Mouse (Mus musculus) hindbrain, postnatal 0 days (tissue): ENCODE data around the gene Ear6. TPM values are rescaled to one million over a fixed set of nuclear protein-coding genes. Genes with fewer than 3 reads are reported as not detected.

ENCODE experiments used
- ATAC-seq: fragments of 200-750 bp; cut with Nextera tagmentation; 2 replicates; pipeline ENCODE4 v1.8.0; 2017; ENCODE audit warnings: mild to moderate bottlenecking, moderate TSS enrichment, moderate library complexity
- DNase-seq: peaks from one replicate; pipeline ENCODE4 v3.0.0-alpha.2; 2015; ENCODE audit warnings: low spot score
- H3K27ac ChIP-seq: fragments of 300-500 bp; sonication (generic); 2 replicates; pipeline ENCODE4 v1.5.1; 2014; ENCODE audit warnings: mild to moderate bottlenecking
- H3K27me3 ChIP-seq: fragments of 300-500 bp; sonication (generic); 2 replicates; pipeline ENCODE4 v1.6.1; 2014; ENCODE audit warnings: low read length, mixed read lengths; ENCODE audit not compliant: insufficient read depth
- H3K36me3 ChIP-seq: fragments of 300-500 bp; sonication (generic); 2 replicates; pipeline ENCODE4 v1.6.1; 2014; ENCODE audit warnings: low read length, mixed read lengths; ENCODE audit not compliant: insufficient read depth
- H3K4me1 ChIP-seq: fragments of 300-500 bp; sonication (generic); 2 replicates; pipeline ENCODE4 v1.6.1; 2014; ENCODE audit warnings: antibody characterized with exemption, low read length, mixed read lengths; ENCODE audit not compliant: insufficient read depth
- H3K4me2 ChIP-seq: fragments of 300-500 bp; sonication (generic); 2 replicates; pipeline ENCODE4 v1.6.1; 2014; ENCODE audit warnings: low read depth, mild to moderate bottlenecking, low read length, moderate library complexity, mixed read lengths
- H3K4me3 ChIP-seq: fragments of 300-500 bp; sonication (generic); 2 replicates; pipeline ENCODE4 v1.5.1; 2014; ENCODE audit warnings: low read length
- H3K9ac ChIP-seq: fragments of 300-500 bp; sonication (generic); replicated peaks from 2 replicates; pipeline ENCODE4 v1.6.1; 2014; ENCODE audit warnings: mild to moderate bottlenecking, low read length, moderate library complexity, mixed read lengths
- H3K9me3 ChIP-seq: fragments of 300-500 bp; sonication (generic); 2 replicates; pipeline ENCODE4 v1.6.1; 2016; ENCODE audit warnings: low read length, mixed read lengths
- CTCF ChIP-seq: IDR thresholded peaks from 2 replicates; pipeline ENCODE4 v1.5.1; 2016; ENCODE audit warnings: antibody characterized with exemption, control low read depth, low read depth
- WGBS: fragments of 180-500 bp; shearing (Covaris S2); extraction: QIAGEN DNeasy Blood & Tissue Kit; methylation state at CpG from one replicate; pipeline ENCODE4 v1.1.7; 2014; 5-methylcytosine and 5-hydroxymethylcytosine counted together
- microRNA-seq, 2 experiments: library from miRNA; unstranded; fragments of <30 nt; microRNA quantifications; one replicate each; pipeline ENCODE4; 2016
- polyA plus RNA-seq: library from polyadenylated mRNA; unstranded; fragments of >200 nt; fragmentation: Nextera tagmentation; extraction: Ambion mirVana; gene quantifications from 2 replicates; pipeline ENCODE4 v1.2.1, GENCODE M21; 2015
- total RNA-seq: library from RNA; depleted of rRNA; stranded (reverse); fragments of >200 nt; gene quantifications from 2 replicates; pipeline ENCODE4 v1.2.3, GENCODE M21; 2014; rRNA removed

Gene Ear6
- total and polyA plus RNA-seq, 2 experiments from 2014 or later, result not detected

GRCm38 (mm10) chr14:51899351-51899750 is 45.9 kb downstream of the Ear6 start:
- ATAC-seq, result no peak
- Histone ChIP-seq H3K36me3 (no peaks in the 10 kb centered on the region), H3K9ac (no peak overlapping the region), H3K9me3 (no peaks in the 10 kb centered on the region), H3K4me1 (no peaks in the 10 kb centered on the region), H3K4me3 (no peak overlapping the region), H3K4me2 (no peak overlapping the region), H3K27me3 (no peaks in the 10 kb centered on the region), H3K27ac (no peak overlapping the region)
- DNase-seq, result no peak
- no peak for TF ChIP-seq CTCF
- 80% methylated on average over 1 of the region's 1 CpGs for WGBS

- WGBS, result 59% methylated on average over 9 of the region's 9 CpGs
- Histone ChIP-seq H3K4me3 (no peak overlapping the region), H3K27ac (no peak overlapping the region), H3K9ac (no peak overlapping the region), H3K9me3 (no peaks in the 10 kb centered on the region), H3K36me3 (0 out of 2 replicates have a peak, but pooled peaks cover 3% of the 10 kb centered on the region), H3K4me1 (no peaks in the 10 kb centered on the region), H3K27me3 (no peaks in the 10 kb centered on the region), H3K4me2 (no peak overlapping the region)
- peak; percentile 86 for DNase-seq
- TF ChIP-seq CTCF, result peak; percentile 96
- ATAC-seq, result peak; percentile 75
These were observed 49.6 kb downstream of the Ear6 start for GRCm38 (mm10) chr14:51902806-51903710.

GRCm38 (mm10) chr14:51903782-51904181 is 50.3 kb downstream of the Ear6 start:
- DNase-seq, result no peak
- Histone ChIP-seq H3K9me3 (no peaks in the 10 kb centered on the region), H3K4me3 (no peak overlapping the region), H3K27ac (no peak overlapping the region), H3K36me3 (peaks cover 6% of the 10 kb centered on the region; the same call in 1 of the 2 replicates), H3K9ac (no peak overlapping the region), H3K4me1 (no peaks in the 10 kb centered on the region), H3K4me2 (no peak overlapping the region), H3K27me3 (no peaks in the 10 kb centered on the region)
- no peak for ATAC-seq
- TF ChIP-seq CTCF, result no peak
- WGBS, result 88% methylated on average over 9 of the region's 9 CpGs

Small RNA genes within 50 kb of the gene (microRNA-seq; reads per million reads assigned to microRNA genes)
- gene Gm27375, result 0 reads per million in 2 experiments

Other genes starting within 250 kb of the Ear6 start
- gene Gm17078, start 242.4 kb upstream of the Ear6 start, total RNA-seq, result not detected in 2 replicates
- gene Gm17078, start 242.4 kb upstream of the Ear6 start, polyA plus RNA-seq, result not detected in 2 replicates
- gene Gm4181, start 218.0 kb upstream of the Ear6 start, total RNA-seq, result not detected in 2 replicates
- gene Gm4181, start 218.0 kb upstream of the Ear6 start, polyA plus RNA-seq, result not detected in 2 replicates
- gene Gm17079, start 158.2 kb upstream of the Ear6 start, total RNA-seq, result not detected in 2 replicates
- gene Gm17079, start 158.2 kb upstream of the Ear6 start, polyA plus RNA-seq, result not detected in 2 replicates
- not detected in 2 replicates for gene Gm5800, start 136.5 kb upstream of the Ear6 start, total RNA-seq
- not detected in 2 replicates for gene Gm5800, start 136.5 kb upstream of the Ear6 start, polyA plus RNA-seq
- gene Ang4, start 80.1 kb upstream of the Ear6 start, total RNA-seq, result not detected in 2 replicates
- gene Ang4, start 80.1 kb upstream of the Ear6 start, polyA plus RNA-seq, result not detected in 2 replicates
- not detected in 2 replicates for gene AY358078, start 53.7 kb upstream of the Ear6 start, total RNA-seq
- gene AY358078, start 53.7 kb upstream of the Ear6 start, polyA plus RNA-seq, result not detected in 2 replicates
- gene Mettl17, start 31.1 kb downstream of the Ear6 start, total RNA-seq, result 33.1 and 41.9 TPM in 2 replicates
- 61.8 and 72.5 TPM in 2 replicates for gene Mettl17, start 31.1 kb downstream of the Ear6 start, polyA plus RNA-seq
- gene Slc39a2, start 39.2 kb downstream of the Ear6 start, total RNA-seq, result 0.89 and 2.4 TPM in 2 replicates
- 0.61 and 0.64 TPM in 2 replicates for gene Slc39a2, start 39.2 kb downstream of the Ear6 start, polyA plus RNA-seq
- gene Ndrg2, start 60.5 kb downstream of the Ear6 start, total RNA-seq, result 514 and 732 TPM in 2 replicates
- gene Ndrg2, start 60.5 kb downstream of the Ear6 start, polyA plus RNA-seq, result 543 and 625 TPM in 2 replicates
- not detected in 2 replicates for gene Tppp2, start 64.7 kb downstream of the Ear6 start, total RNA-seq
- gene Tppp2, start 64.7 kb downstream of the Ear6 start, polyA plus RNA-seq, result not detected in 2 replicates
- not detected in 2 replicates for gene Rnase13, start 69.1 kb downstream of the Ear6 start, total RNA-seq
- gene Rnase13, start 69.1 kb downstream of the Ear6 start, polyA plus RNA-seq, result not detected in 2 replicates
- gene Arhgef40, start 131.0 kb downstream of the Ear6 start, total RNA-seq, result 113 and 124 TPM in 2 replicates
- 56.4 and 61.8 TPM in 2 replicates for gene Arhgef40, start 131.0 kb downstream of the Ear6 start, polyA plus RNA-seq
- not detected in 2 replicates for gene Tmem253, start 162.0 kb downstream of the Ear6 start, total RNA-seq
- 0.51 and 0.53 TPM in 2 replicates for gene Tmem253, start 162.0 kb downstream of the Ear6 start, polyA plus RNA-seq
- 91.7 and 98.7 TPM in 2 replicates for gene Zfp219, start 167.0 kb downstream of the Ear6 start, total RNA-seq
- gene Zfp219, start 167.0 kb downstream of the Ear6 start, polyA plus RNA-seq, result 25.8 and 31.0 TPM in 2 replicates
- gene Olfr221, start 188.8 kb downstream of the Ear6 start, total RNA-seq, result not detected in 2 replicates
- gene Olfr221, start 188.8 kb downstream of the Ear6 start, polyA plus RNA-seq, result not detected in 2 replicates